Mouse (Mus musculus): ENCODE measurements around the gene Supt16. TPM values are rescaled to one million over a fixed set of nuclear protein-coding genes. Genes with fewer than 3 reads are reported as not detected.
A peak's percentile ranks its signal among the peaks of the same experiment; 100 is the strongest.

Gene Supt16
- polyA plus RNA-seq, 1 experiment: 10.8 TPM

DNA sequence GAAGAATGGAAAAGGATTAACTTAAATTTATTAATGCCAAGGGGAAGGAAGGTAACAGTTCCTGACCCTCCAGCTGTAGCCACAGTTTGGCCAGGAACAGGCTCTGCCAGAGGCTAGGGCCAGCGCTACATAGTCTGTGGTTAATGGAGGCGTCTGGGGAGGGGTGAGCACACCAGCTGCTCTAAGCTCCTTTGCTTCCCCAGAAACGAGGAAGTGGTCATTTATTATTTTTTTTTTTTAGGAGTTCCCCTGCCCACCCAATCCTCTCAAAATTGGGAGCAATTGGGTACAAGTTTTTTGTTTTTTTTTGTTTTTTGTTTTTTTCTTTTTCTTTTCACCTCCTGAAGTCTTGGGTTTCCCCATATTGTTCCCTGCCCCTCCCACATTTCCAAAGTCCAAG, 925 bp upstream of the Supt16 start:
- WGBS: 13% methylated on average over 3 of the region's 3 CpGs
- TF ChIP-seq CTCF (IDR thresholded peaks at IDR 0.05; ENCODE audit: insufficient read depth, low read length): no peak
- TF ChIP-seq POLR2A (IDR thresholded peaks at IDR 0.05; ENCODE audit: borderline replicate concordance, extremely low read depth, low read depth, low read length): no peak
- Histone ChIP-seq H3K4me1 (ENCODE audit: control insufficient read depth, insufficient read depth, low read length) (no peaks in the 10 kb centered on the region; the same call in none of the 2 replicates), H3K4me3 (replicated peaks; ENCODE audit: extremely low read depth, low read depth, low read length) (no peak overlapping the region)
- DNase-seq: no peak

DNA sequence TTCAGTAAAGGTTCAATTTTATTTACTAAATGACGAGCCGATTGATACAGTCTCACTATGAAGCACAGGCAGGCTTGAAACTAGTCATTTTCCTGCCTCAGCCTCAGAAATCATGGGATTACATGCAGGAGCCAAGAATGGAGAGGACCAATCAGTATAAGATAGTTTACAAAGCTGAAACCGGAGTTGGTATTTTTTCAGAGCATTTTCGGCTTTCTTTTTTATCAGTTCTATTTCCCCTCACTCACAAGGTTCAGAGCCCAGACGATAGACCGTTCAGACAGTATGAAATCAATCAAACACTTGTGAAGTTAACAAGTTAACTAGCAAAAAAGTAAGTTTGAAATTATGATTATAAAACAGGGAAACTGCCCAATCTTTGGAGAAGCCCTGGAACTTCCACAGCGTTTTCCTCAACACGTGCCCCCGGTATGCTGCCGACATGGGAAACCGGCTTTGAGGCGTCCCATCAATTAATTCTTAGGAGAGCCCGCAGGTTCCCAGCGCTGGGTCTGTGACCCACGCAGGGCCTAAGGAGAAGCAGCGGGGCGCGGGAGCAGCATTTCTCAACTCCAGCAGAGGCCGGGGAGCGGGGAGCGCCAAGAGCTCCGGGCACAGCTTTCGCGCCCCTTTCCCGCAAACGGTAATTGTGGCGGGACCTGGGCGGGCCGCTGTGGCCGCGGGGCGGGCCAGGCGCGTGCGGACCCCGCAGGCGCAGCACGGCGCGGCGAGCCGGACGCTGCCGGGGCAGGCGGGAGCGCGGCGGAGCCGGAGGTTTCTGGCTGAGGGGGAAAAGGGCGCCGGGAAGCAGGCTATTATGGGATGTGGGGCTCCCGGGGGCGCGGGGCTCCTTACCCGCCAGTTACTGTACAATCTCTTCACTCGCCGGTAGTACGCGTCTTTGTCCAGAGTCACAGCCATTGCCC, 723 bp downstream of the Supt16 start:
- TF ChIP-seq POLR2A (IDR thresholded peaks at IDR 0.05; ENCODE audit: borderline replicate concordance, extremely low read depth, low read depth, low read length) (no peak), CTCF (IDR thresholded peaks at IDR 0.05; ENCODE audit: insufficient read depth, low read length) (no peak)
- WGBS: under 1% methylated on average over 55 of the region's 59 CpGs
- peak overlapping the region; percentile 98 for H3K4me3 ChIP-seq (replicated peaks; ENCODE audit: extremely low read depth, low read depth, low read length)
- no peaks in the 10 kb centered on the region; the same call in none of the 2 replicates for H3K4me1 ChIP-seq (ENCODE audit: control insufficient read depth, insufficient read depth, low read length)
- no peak for DNase-seq

DNA sequence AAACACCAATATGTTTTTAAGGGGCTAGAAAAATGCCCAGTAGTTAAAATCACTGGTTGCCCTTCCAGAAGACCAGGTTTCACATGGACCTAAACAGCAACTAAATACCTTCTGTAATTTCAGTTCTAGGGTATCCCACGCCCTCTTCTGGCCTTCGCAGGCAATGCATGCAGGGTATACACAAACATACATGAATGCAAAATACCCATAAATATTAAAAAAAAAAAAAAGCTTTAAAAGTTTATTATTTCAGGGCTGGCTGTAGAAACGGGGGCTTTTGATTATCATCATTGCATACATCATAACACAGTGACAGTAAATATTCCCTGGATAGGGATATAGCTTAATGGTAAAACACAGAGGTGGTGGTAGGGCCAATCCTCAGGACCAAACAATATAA, 1.5 kb downstream of the Supt16 start:
- TF ChIP-seq POLR2A (IDR thresholded peaks at IDR 0.05; ENCODE audit: borderline replicate concordance, extremely low read depth, low read depth, low read length) (no peak), CTCF (IDR thresholded peaks at IDR 0.05; ENCODE audit: insufficient read depth, low read length) (peak; percentile 45; the same call in 1 of the 2 replicates)
- peak; percentile 16 for DNase-seq
- WGBS: 9% methylated on average over 3 of the region's 3 CpGs
- Histone ChIP-seq H3K4me1 (ENCODE audit: control insufficient read depth, insufficient read depth, low read length) (no peaks in the 10 kb centered on the region; the same call in none of the 2 replicates), H3K4me3 (replicated peaks; ENCODE audit: extremely low read depth, low read depth, low read length) (no peak overlapping the region)

DNA sequence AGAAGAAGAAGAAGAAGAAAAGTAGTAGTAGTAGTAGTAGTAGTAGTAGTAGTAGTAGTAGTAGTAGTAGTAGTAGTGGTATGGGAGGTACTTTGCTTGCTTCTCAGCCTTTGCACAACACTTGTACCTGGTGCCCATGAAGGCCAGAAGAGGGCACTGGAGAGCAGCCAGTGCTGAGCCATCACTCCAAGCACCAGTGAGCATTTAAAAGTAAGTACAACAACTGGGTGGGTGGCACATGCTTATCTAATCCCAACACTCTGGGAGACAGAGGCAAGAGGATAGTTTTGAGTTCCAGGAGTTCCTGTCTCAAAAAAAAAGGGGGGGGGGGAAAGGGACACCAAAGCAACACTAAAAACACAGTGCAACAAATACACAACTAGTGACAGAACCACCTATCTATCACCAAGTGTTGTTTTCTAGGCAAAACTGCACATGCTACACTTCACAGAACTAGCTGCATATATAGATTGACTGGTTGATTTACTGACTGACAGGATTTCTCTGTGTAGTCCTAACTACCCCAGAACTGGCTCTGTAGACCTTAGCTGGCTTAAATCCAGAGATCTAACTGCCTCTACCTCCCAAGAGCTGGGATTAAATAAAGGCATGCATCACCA, 6.4 kb downstream of the Supt16 start:
- Histone ChIP-seq H3K4me3 (replicated peaks; ENCODE audit: extremely low read depth, low read depth, low read length) (no peak overlapping the region), H3K4me1 (ENCODE audit: control insufficient read depth, insufficient read depth, low read length) (no peaks in the 10 kb centered on the region; the same call in 1 of the 2 replicates)
- DNase-seq: peak; percentile 24
- no peak for TF ChIP-seq POLR2A (IDR thresholded peaks at IDR 0.05; ENCODE audit: borderline replicate concordance, extremely low read depth, low read depth, low read length)
- peak; percentile 78 for TF ChIP-seq CTCF (IDR thresholded peaks at IDR 0.05; ENCODE audit: insufficient read depth, low read length)

DNA sequence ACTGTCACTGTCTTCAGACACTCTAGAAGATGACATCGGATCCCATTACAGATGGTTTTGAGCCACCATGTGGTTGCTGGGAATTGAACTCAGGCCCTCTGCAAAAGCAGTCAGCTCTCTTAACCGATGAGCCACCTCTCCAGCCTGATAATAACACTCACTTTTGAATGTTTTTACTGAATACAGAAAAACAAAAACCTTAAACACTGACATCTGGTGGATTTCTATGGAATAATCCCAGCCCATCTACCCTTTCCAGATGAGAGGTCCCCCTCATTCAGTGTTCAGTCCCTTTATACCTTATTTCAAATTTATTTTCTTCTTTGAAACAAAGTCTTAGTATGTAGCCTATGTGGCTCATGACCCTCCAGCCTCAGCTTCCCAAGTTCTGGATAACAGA, 7.7 kb downstream of the Supt16 start:
- Histone ChIP-seq H3K4me3 (replicated peaks; ENCODE audit: extremely low read depth, low read depth, low read length) (no peak overlapping the region), H3K4me1 (ENCODE audit: control insufficient read depth, insufficient read depth, low read length) (no peaks in the 10 kb centered on the region; the same call in 1 of the 2 replicates)
- TF ChIP-seq POLR2A (IDR thresholded peaks at IDR 0.05; ENCODE audit: borderline replicate concordance, extremely low read depth, low read depth, low read length) (no peak), CTCF (IDR thresholded peaks at IDR 0.05; ENCODE audit: insufficient read depth, low read length) (no peak)
- 67% methylated on average over 2 of the region's 2 CpGs for WGBS
- no peak for DNase-seq

DNA sequence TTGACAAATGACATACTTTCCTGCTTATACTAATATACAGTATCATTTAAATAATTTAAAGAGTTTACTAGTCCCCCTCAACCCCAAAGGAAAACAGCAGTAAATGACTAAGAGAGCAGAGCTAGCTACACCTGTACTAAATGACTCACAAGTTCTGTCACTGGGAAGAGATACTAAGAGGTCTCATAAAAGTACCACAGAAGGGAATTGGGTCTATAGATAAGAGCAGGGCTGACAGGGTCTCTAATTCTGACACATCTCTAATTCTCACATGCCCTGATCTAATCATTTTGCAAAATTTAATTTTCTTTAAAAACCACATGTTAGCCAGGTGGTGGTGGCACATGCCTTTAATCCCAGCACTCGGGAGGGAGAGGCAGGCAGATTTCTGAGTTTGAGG, 8.4 kb downstream of the Supt16 start:
- Histone ChIP-seq H3K4me1 (ENCODE audit: control insufficient read depth, insufficient read depth, low read length) (no peaks in the 10 kb centered on the region; the same call in 1 of the 2 replicates), H3K4me3 (replicated peaks; ENCODE audit: extremely low read depth, low read depth, low read length) (no peak overlapping the region)
- TF ChIP-seq CTCF (IDR thresholded peaks at IDR 0.05; ENCODE audit: insufficient read depth, low read length) (no peak), POLR2A (IDR thresholded peaks at IDR 0.05; ENCODE audit: borderline replicate concordance, extremely low read depth, low read depth, low read length) (no peak)
- 79% methylated on average over 1 of the region's 1 CpGs for WGBS
- DNase-seq: no peak

DNA sequence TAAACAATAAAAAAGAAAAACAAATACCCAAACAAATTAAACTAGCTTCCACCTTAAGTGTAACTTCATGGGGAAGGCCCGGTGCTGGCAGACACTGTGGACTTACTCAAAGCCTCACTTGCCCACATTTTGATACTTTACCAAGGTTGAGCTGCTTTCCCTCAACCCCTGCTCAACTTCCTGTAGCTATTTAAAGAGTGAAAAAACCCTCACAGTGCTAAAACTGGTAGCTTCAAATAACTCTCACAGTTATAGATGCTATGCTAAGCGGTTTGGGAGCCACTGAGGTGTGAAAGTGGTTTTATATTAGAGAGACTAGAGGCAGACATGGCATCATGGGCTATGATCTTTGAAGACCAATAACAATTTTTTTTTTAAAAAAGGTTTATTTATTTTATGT, 30.6 kb downstream of the Supt16 start:
- Histone ChIP-seq H3K4me1 (ENCODE audit: control insufficient read depth, insufficient read depth, low read length) (no peaks in the 10 kb centered on the region), H3K4me3 (replicated peaks; ENCODE audit: extremely low read depth, low read depth, low read length) (no peak overlapping the region)
- no peak for DNase-seq
- whole genome bisulfite sequencing: 87% methylated on average over 2 of the region's 2 CpGs
- TF ChIP-seq POLR2A (IDR thresholded peaks at IDR 0.05; ENCODE audit: borderline replicate concordance, extremely low read depth, low read depth, low read length): no peak
- TF ChIP-seq CTCF (IDR thresholded peaks at IDR 0.05; ENCODE audit: insufficient read depth, low read length): no peak

DNA sequence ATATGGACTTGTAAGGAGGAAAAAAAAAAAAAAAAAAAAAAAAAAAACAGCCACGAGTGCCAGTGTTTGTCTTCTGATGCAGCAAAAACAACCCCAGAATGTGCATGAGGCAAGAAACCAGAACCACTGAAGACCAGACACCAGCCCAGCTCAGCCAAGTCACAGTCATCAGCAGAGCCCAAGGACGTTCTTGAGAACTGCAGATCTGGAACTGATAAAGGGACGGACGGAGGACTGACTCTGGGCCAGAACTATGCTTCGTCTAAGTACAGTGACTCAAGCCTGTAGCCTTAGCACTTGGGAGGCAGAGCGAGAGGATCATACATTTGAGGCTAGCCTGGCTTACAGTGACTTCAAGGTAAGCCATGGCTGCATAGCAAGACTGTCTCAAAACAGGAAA, 36.3 kb downstream of the Supt16 start:
- TF ChIP-seq POLR2A (IDR thresholded peaks at IDR 0.05; ENCODE audit: borderline replicate concordance, extremely low read depth, low read depth, low read length) (no peak), CTCF (IDR thresholded peaks at IDR 0.05; ENCODE audit: insufficient read depth, low read length) (no peak)
- no peaks in the 10 kb centered on the region for H3K4me1 ChIP-seq (ENCODE audit: control insufficient read depth, insufficient read depth, low read length)
- WGBS: 67% methylated on average over 6 of the region's 6 CpGs
- no peak overlapping the region for H3K4me3 ChIP-seq (replicated peaks; ENCODE audit: extremely low read depth, low read depth, low read length)
- DNase-seq: no peak

DNA sequence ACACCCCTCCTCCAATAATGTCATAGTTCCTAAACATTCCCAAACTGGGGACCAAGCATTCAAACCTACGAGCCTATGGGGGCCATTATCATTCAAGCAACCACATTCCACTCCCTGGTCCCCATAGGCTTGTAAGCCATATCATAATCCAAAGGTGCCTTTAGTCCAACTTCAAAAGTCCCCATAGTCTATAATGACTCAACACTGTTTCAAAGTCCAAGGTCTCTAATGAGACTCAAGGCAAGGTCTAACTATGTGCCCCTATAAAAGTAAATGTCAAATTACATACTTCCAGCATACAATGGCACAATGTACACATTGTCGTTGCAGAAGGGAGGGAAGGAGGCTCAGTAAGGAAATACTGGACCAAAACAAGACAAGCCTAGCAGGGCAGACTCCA, 42.2 kb downstream of the Supt16 start:
- no peak overlapping the region for H3K4me3 ChIP-seq (replicated peaks; ENCODE audit: extremely low read depth, low read depth, low read length)
- H3K4me1 ChIP-seq (ENCODE audit: control insufficient read depth, insufficient read depth, low read length): no peaks in the 10 kb centered on the region
- 77% methylated on average over 2 of the region's 2 CpGs for WGBS
- DNase-seq: no peak
- TF ChIP-seq CTCF (IDR thresholded peaks at IDR 0.05; ENCODE audit: insufficient read depth, low read length) (no peak), POLR2A (IDR thresholded peaks at IDR 0.05; ENCODE audit: borderline replicate concordance, extremely low read depth, low read depth, low read length) (no peak)
